Mouse (Mus musculus) leukemia stem cell, adult 10-12 weeks (primary cell): ENCODE data around the gene Megf11. TPM values are rescaled to one million over a fixed set of nuclear protein-coding genes. Genes with fewer than 3 reads are reported as not detected.

Experiments
- polyA plus RNA-seq: library from polyadenylated mRNA; stranded (reverse); fragments of >175 nt; gene quantifications from 2 replicates; pipeline ENCODE4 v1.2.3, GENCODE M21; 2012; ENCODE audit warnings: low replicate concordance

Megf11 gene
- 0.83 TPM in 1 of 2 replicates, not detected in the other for polyA plus RNA-seq

GRCm38 (mm10) chr9:64385511-64386465, at the start of gene Megf11:
TSS of gene Megf11 (plus strand) at chr9:64385626.

GRCm38 (mm10) chr9:64341254-64341566, 44.2 kb upstream of the Megf11 start, which contains the start of gene Dis3l:
TSS of gene Dis3l (minus strand) at chr9:64341288.

GRCm38 (mm10) chr9:64737406-64738201, 352.2 kb downstream of the Megf11 start, which contains the start of gene Rab11a:
TSS of gene Rab11a (minus strand) at chr9:64737758.

Other genes with a start within 250 kb of the Megf11 start
- 2.1 and 7.7 TPM in 2 replicates for gene Zwilch, start 212.5 kb upstream of the Megf11 start, polyA plus RNA-seq
- gene Rpl4, start 212.3 kb upstream of the Megf11 start, polyA plus RNA-seq: 68.9 and 127 TPM in 2 replicates
- gene Snapc5, start 206.4 kb upstream of the Megf11 start, polyA plus RNA-seq: 0.15 and 1.7 TPM in 2 replicates
- not detected in 2 replicates for gene Uchl4, start 150.4 kb upstream of the Megf11 start, polyA plus RNA-seq
- gene Map2k1, start 132.0 kb upstream of the Megf11 start, polyA plus RNA-seq: 16.2 and 18.1 TPM in 2 replicates
- 4.8 TPM in 1 of 2 replicates, not detected in the other for gene Tipin, start 104.0 kb upstream of the Megf11 start, polyA plus RNA-seq
- gene Dis3l, start 44.3 kb upstream of the Megf11 start, polyA plus RNA-seq: 5.4 and 7.1 TPM in 2 replicates